Mouse (Mus musculus): ENCODE data around the gene Kank2. TPM values are rescaled to one million over a fixed set of nuclear protein-coding genes. Genes with fewer than 3 reads are reported as not detected.
"Not testable (repeated sequence)": the region's sequence is repeated elsewhere in the genome, so short reads cannot be mapped to it uniquely, and the experiment has no call there.

The Kank2 gene
- total and polyA plus RNA-seq, 3 experiments, result 0.09 to 2.3 (median 0.60) TPM

GRCm38 (mm10) chr9:21794344-21794834 is 4.2 kb downstream of the Kank2 start:
- Histone ChIP-seq H3K79me2 (replicated peaks; ENCODE audit: control insufficient read depth, extremely low read depth, insufficient read depth, poor library complexity, severe bottlenecking) (no peaks in the 10 kb centered on the region), H3K4me3 (replicated peaks in 1 of 3; ENCODE audit: low read depth in 2 of 3, low read length in 2 of 3, poor library complexity in 1 of 3) (no peak overlapping the region), H3K9ac (ENCODE audit: insufficient read depth, low read depth) (no peak overlapping the region), H3K4me1 (ENCODE audit: control insufficient read depth in 1 of 2, insufficient read depth in 2 of 2) (peaks cover 0 to 15% of the 10 kb centered on the region in 2 experiments; a peak in 2 of 4 replicates), H3K27ac (ENCODE audit: insufficient read depth, low read depth) (no peak overlapping the region), H3K36me3 (replicated peaks in 1 of 2; ENCODE audit: control insufficient read depth in 1 of 2, insufficient read depth in 1 of 2, low read length in 1 of 2) (peaks cover 0 to 3% of the 10 kb centered on the region in 2 experiments), H3K9me3 (replicated peaks; ENCODE audit: low read length) (no peaks in the 10 kb centered on the region), H3K27me3 (replicated peaks) (peaks cover 24% of the 10 kb centered on the region), H3K4me2 (ENCODE audit: insufficient read depth, low read depth, poor library complexity, severe bottlenecking) (no peak overlapping the region)
- in situ Hi-C loops (cut with MboI; ENCODE audit: low pct_ligation_motif_present, low pct_unique_long_range_greater_than_20kb, low sequenced_read_pairs), result no loop called here
- dilution Hi-C loops (cut with MboI; ENCODE audit: extremely low pct_ligation_motif_present, extremely low pct_unique_long_range_greater_than_20kb, low sequenced_read_pairs), result no loop called here
- DNase-seq (ENCODE audit: extremely low read depth), result no peak
- no peak for TF ChIP-seq CHD2 (IDR thresholded peaks at IDR 0.05; ENCODE audit: low read length)
- TF ChIP-seq RAD21 (IDR thresholded peaks at IDR 0.05; ENCODE audit: low read depth, low read length), result no peak
- TF ChIP-seq USF2 (conservative IDR thresholded peaks at IDR 0.05; ENCODE audit: low read depth, low read length), result no peak
- TF ChIP-seq SIN3A (IDR thresholded peaks at IDR 0.05; ENCODE audit: low read length), result no peak
- TF ChIP-seq TCF12 (IDR thresholded peaks at IDR 0.05; ENCODE audit: low read depth, low read length), result no peak
- no peak for TF ChIP-seq MYC (IDR thresholded peaks at IDR 0.05; ENCODE audit: low read depth, low read length)
- TF ChIP-seq USF1 (IDR thresholded peaks at IDR 0.05; ENCODE audit: low read depth, low read length), result no peak
- TF ChIP-seq KAT2A (IDR thresholded peaks at IDR 0.05; ENCODE audit: insufficient replicate concordance, low read length), result no peak
- TF ChIP-seq GABPA (IDR thresholded peaks at IDR 0.05; ENCODE audit: insufficient replicate concordance, low read depth, low read length), result no peak
- TF ChIP-seq ZMIZ1 (IDR thresholded peaks at IDR 0.05; ENCODE audit: low read depth, low read length), result no peak
- TF ChIP-seq TBP (conservative IDR thresholded peaks at IDR 0.05; ENCODE audit: low read depth, low read length), result no peak
- no peak for TF ChIP-seq JUND (conservative IDR thresholded peaks at IDR 0.05; ENCODE audit: low read depth, low read length)
- TF ChIP-seq HCFC1 (IDR thresholded peaks at IDR 0.05; ENCODE audit: low read depth, low read length), result no peak
- no peak for TF ChIP-seq CTCF (conservative IDR thresholded peaks at IDR 0.05 in 1 of 2, IDR thresholded peaks at IDR 0.05 in 1 of 2; ENCODE audit: low read depth in 2 of 2, low read length in 2 of 2)
- TF ChIP-seq ZNF384 (IDR thresholded peaks at IDR 0.05; ENCODE audit: low read depth, low read length), result no peak
- TF ChIP-seq POLR2AphosphoS2 (IDR thresholded peaks at IDR 0.05; ENCODE audit: low read depth, low read length), result no peak
- no peak for TF ChIP-seq MAZ (IDR thresholded peaks at IDR 0.05; ENCODE audit: low read depth, low read length)
- TF ChIP-seq MAFK (IDR thresholded peaks at IDR 0.05; ENCODE audit: insufficient replicate concordance, low read length), result no peak

DNA sequence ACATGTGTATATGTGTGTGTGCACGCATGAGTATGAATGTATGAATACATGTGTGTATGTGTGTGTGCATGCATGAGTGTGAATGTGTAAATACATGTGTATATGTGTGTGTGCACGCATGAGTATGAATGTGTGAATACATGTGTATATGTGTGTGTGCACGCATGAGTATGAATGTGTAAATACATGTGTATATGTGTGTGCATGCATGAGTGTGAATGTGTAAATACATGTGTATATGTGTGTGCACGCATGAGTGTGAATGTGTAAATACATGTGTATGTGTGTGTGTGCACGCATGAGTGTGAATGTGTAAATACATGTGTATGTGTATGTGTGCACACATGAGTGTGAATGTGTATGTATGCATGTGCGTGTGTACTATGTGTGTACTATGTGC is 5.0 kb downstream of the Kank2 start:
- H3K79me2 ChIP-seq (replicated peaks; ENCODE audit: control insufficient read depth, extremely low read depth, insufficient read depth, poor library complexity, severe bottlenecking); H3K9ac ChIP-seq (ENCODE audit: insufficient read depth, low read depth); H3K4me2 ChIP-seq (ENCODE audit: insufficient read depth, low read depth, poor library complexity, severe bottlenecking); H3K36me3 ChIP-seq (replicated peaks in 1 of 2; ENCODE audit: control insufficient read depth in 1 of 2, insufficient read depth in 1 of 2, low read length in 1 of 2); in situ Hi-C loops (cut with MboI; ENCODE audit: low pct_ligation_motif_present, low pct_unique_long_range_greater_than_20kb, low sequenced_read_pairs); H3K4me1 ChIP-seq (ENCODE audit: control insufficient read depth in 1 of 2, insufficient read depth in 2 of 2); H3K9me3 ChIP-seq (replicated peaks; ENCODE audit: low read length); H3K27ac ChIP-seq (ENCODE audit: insufficient read depth, low read depth); dilution Hi-C loops (cut with MboI; ENCODE audit: extremely low pct_ligation_motif_present, extremely low pct_unique_long_range_greater_than_20kb, low sequenced_read_pairs); H3K4me3 ChIP-seq (replicated peaks in 1 of 3; ENCODE audit: low read depth in 2 of 3, low read length in 2 of 3, poor library complexity in 1 of 3); DNase-seq (ENCODE audit: extremely low read depth): not testable (repeated sequence)
- H3K27me3 ChIP-seq (replicated peaks), result peaks cover 16% of the 10 kb centered on the region
